Mouse (Mus musculus) limb, embryonic 15.5 days (tissue): ENCODE results near the gene Sfpq. TPM values are rescaled to one million over a fixed set of nuclear protein-coding genes. Genes with fewer than 3 reads are reported as not detected.
"Not testable (repeated sequence)": the region's sequence is repeated elsewhere in the genome, so short reads cannot be mapped to it uniquely, and the experiment has no call there.

Experiments
- ATAC-seq: fragments of 200-750 bp; cut with Nextera tagmentation; 2 replicates; pipeline ENCODE4 v1.8.0; 2017; ENCODE audit warnings: low read depth, moderate TSS enrichment; ENCODE audit not compliant: insufficient number of reproducible peaks, low FRiP score, low TSS enrichment
- H3K27ac ChIP-seq: fragments of 300-500 bp; sonication (generic); 2 replicates; pipeline ENCODE4 v1.5.1; 2015; ENCODE audit warnings: moderate library complexity, mild to moderate bottlenecking, inconsistent platforms
- H3K27me3 ChIP-seq: fragments of 300-500 bp; sonication (generic); 2 replicates; pipeline ENCODE4 v1.6.1; 2015; ENCODE audit warnings: inconsistent platforms
- H3K36me3 ChIP-seq: fragments of 300-500 bp; sonication (generic); 2 replicates; pipeline ENCODE4 v1.6.1; 2015; ENCODE audit warnings: inconsistent platforms
- H3K4me1 ChIP-seq: fragments of 300-500 bp; sonication (generic); 2 replicates; pipeline ENCODE4 v1.6.1; 2015; ENCODE audit warnings: inconsistent platforms
- H3K4me2 ChIP-seq: fragments of 300-500 bp; sonication (generic); 2 replicates; pipeline ENCODE4 v1.6.1; 2015; ENCODE audit warnings: mild to moderate bottlenecking, inconsistent platforms
- H3K4me3 ChIP-seq: fragments of 300-500 bp; sonication (generic); 2 replicates; pipeline ENCODE4 v1.5.1; 2015; ENCODE audit warnings: mild to moderate bottlenecking, inconsistent platforms
- H3K9ac ChIP-seq: fragments of 300-500 bp; sonication (generic); 2 replicates; pipeline ENCODE4 v1.6.1; 2015; ENCODE audit warnings: inconsistent platforms
- H3K9me3 ChIP-seq: fragments of 300-500 bp; sonication (generic); 2 replicates; pipeline ENCODE4 v1.6.1; 2016; ENCODE audit warnings: inconsistent platforms
- WGBS: fragments of 180-500 bp; shearing (Covaris S2); methylation state at CpG from one replicate; pipeline ENCODE4 v1.1.7; 2015; 5-methylcytosine and 5-hydroxymethylcytosine counted together
- polyA plus RNA-seq: library from polyadenylated mRNA; unstranded; fragments of >200 nt; fragmentation: Nextera tagmentation; extraction: Ambion mirVana; gene quantifications from 2 replicates; pipeline ENCODE4 v1.2.1, GENCODE M21; 2015

Gene Sfpq
- 50.2 and 71.8 TPM in 2 replicates for polyA plus RNA-seq

- Histone ChIP-seq H3K4me1 (peaks cover 24% of the 10 kb centered on the region), H3K9ac (peak within 1 kb of the TSS; percentile 98), H3K27ac (peak within 1 kb of the TSS; percentile 98), H3K9me3 (no peaks in the 10 kb centered on the region), H3K36me3 (peaks cover 24% of the 10 kb centered on the region), H3K27me3 (no peaks in the 10 kb centered on the region), H3K4me2 (peak within 1 kb of the TSS; percentile 71), H3K4me3 (peak within 1 kb of the TSS; percentile 94)
- WGBS, result under 1% methylated on average over 45 of the region's 87 CpGs
- peak; percentile 98 for ATAC-seq
Measured at GRCm38 (mm10) chr4:127021151-127021945, at the start of gene Sfpq. TSS of gene Sfpq (plus strand) at chr4:127021324.

- Histone ChIP-seq H3K4me2 (no peak overlapping the region), H3K9me3 (no peaks in the 10 kb centered on the region), H3K27me3 (no peaks in the 10 kb centered on the region), H3K4me1 (no peaks in the 10 kb centered on the region), H3K27ac (no peak overlapping the region), H3K4me3 (no peak overlapping the region), H3K36me3 (no peaks in the 10 kb centered on the region), H3K9ac (no peak overlapping the region)
- no peak for ATAC-seq
Measured at GRCm38 (mm10) chr4:126977467-126977866, 43.7 kb upstream of the Sfpq start.

GRCm38 (mm10) chr4:126978706-126979105, 42.4 kb upstream of the Sfpq start:
- Histone ChIP-seq H3K9ac (no peak overlapping the region), H3K4me2 (no peak overlapping the region), H3K27ac (no peak overlapping the region), H3K4me3 (no peak overlapping the region), H3K27me3 (no peaks in the 10 kb centered on the region), H3K4me1 (no peaks in the 10 kb centered on the region), H3K9me3 (no peaks in the 10 kb centered on the region), H3K36me3 (no peaks in the 10 kb centered on the region)
- WGBS, result 72% methylated on average over 3 of the region's 3 CpGs
- ATAC-seq, result no peak

GRCm38 (mm10) chr4:126983321-126983720, 37.8 kb upstream of the Sfpq start:
- Histone ChIP-seq H3K4me2 (no peak overlapping the region), H3K9ac (no peak overlapping the region), H3K4me3 (no peak overlapping the region), H3K27ac (no peak overlapping the region), H3K36me3 (no peaks in the 10 kb centered on the region), H3K27me3 (no peaks in the 10 kb centered on the region), H3K4me1 (no peaks in the 10 kb centered on the region), H3K9me3 (no peaks in the 10 kb centered on the region)
- WGBS, result 62% methylated on average over 3 of the region's 3 CpGs
- no peak for ATAC-seq

- H3K36me3 ChIP-seq, H3K4me3 ChIP-seq, H3K27ac ChIP-seq, H3K9ac ChIP-seq, H3K4me2 ChIP-seq, ATAC-seq, H3K27me3 ChIP-seq, H3K9me3 ChIP-seq, H3K4me1 ChIP-seq: not testable (repeated sequence)
- WGBS, result 81% methylated on average over 12 of the region's 13 CpGs
Measured at GRCm38 (mm10) chr4:126983736-126984525, 37.2 kb upstream of the Sfpq start.

GRCm38 (mm10) chr4:126986768-126987167, 34.4 kb upstream of the Sfpq start:
- Histone ChIP-seq H3K27me3 (no peaks in the 10 kb centered on the region), H3K36me3 (no peaks in the 10 kb centered on the region), H3K9me3 (no peaks in the 10 kb centered on the region), H3K4me2 (no peak overlapping the region), H3K27ac (no peak overlapping the region), H3K4me1 (no peaks in the 10 kb centered on the region), H3K9ac (no peak overlapping the region), H3K4me3 (no peak overlapping the region)
- ATAC-seq, result no peak
- 75% methylated on average over 5 of the region's 5 CpGs for WGBS

GRCm38 (mm10) chr4:126988503-126988902, 32.6 kb upstream of the Sfpq start:
- H3K27ac ChIP-seq, result no peak overlapping the region
- ATAC-seq, result no peak
- H3K4me3 ChIP-seq, result no peak overlapping the region
- 66% methylated on average over 4 of the region's 4 CpGs for WGBS
- H3K9ac ChIP-seq, result no peak overlapping the region
- H3K4me1 ChIP-seq, result no peaks in the 10 kb centered on the region
- no peak overlapping the region for H3K4me2 ChIP-seq
- H3K36me3 ChIP-seq, result no peaks in the 10 kb centered on the region
- H3K27me3 ChIP-seq, result no peaks in the 10 kb centered on the region
- no peaks in the 10 kb centered on the region for H3K9me3 ChIP-seq

- Histone ChIP-seq H3K4me1 (no peaks in the 10 kb centered on the region), H3K27me3 (no peaks in the 10 kb centered on the region), H3K9ac (no peak overlapping the region), H3K4me3 (no peak overlapping the region), H3K4me2 (no peak overlapping the region), H3K9me3 (no peaks in the 10 kb centered on the region), H3K36me3 (no peaks in the 10 kb centered on the region), H3K27ac (no peak overlapping the region)
- ATAC-seq, result no peak
Measured at GRCm38 (mm10) chr4:126990553-126990952, 30.6 kb upstream of the Sfpq start.

- Histone ChIP-seq H3K27me3 (no peaks in the 10 kb centered on the region), H3K4me1 (no peaks in the 10 kb centered on the region), H3K9me3 (no peaks in the 10 kb centered on the region), H3K4me2 (no peak overlapping the region), H3K9ac (no peak overlapping the region), H3K27ac (no peak overlapping the region), H3K4me3 (no peak overlapping the region), H3K36me3 (no peaks in the 10 kb centered on the region)
- WGBS, result 62% methylated on average over 5 of the region's 5 CpGs
- no peak for ATAC-seq
Measured at GRCm38 (mm10) chr4:126992356-126992755, 28.8 kb upstream of the Sfpq start.

- not testable (repeated sequence) for H3K27me3 ChIP-seq, H3K4me1 ChIP-seq, H3K9ac ChIP-seq, H3K4me3 ChIP-seq, H3K36me3 ChIP-seq, H3K4me2 ChIP-seq, H3K27ac ChIP-seq, H3K9me3 ChIP-seq, ATAC-seq
- WGBS, result 94% methylated on average over 16 of the region's 16 CpGs
Measured at GRCm38 (mm10) chr4:126999372-126999771, 21.8 kb upstream of the Sfpq start.

GRCm38 (mm10) chr4:127000601-127001105, 20.5 kb upstream of the Sfpq start:
- Histone ChIP-seq H3K9me3 (no peaks in the 10 kb centered on the region), H3K27ac (no peak overlapping the region), H3K9ac (no peak overlapping the region), H3K36me3 (no peaks in the 10 kb centered on the region), H3K27me3 (no peaks in the 10 kb centered on the region), H3K4me2 (no peak overlapping the region), H3K4me3 (no peak overlapping the region), H3K4me1 (peaks cover 12% of the 10 kb centered on the region; the same call in 1 of the 2 replicates)
- no peak for ATAC-seq
- WGBS, result 38% methylated on average over 8 of the region's 8 CpGs

- Histone ChIP-seq H3K36me3 (no peaks in the 10 kb centered on the region), H3K4me1 (peaks cover 12% of the 10 kb centered on the region; the same call in 1 of the 2 replicates), H3K27me3 (no peaks in the 10 kb centered on the region), H3K4me2 (no peak overlapping the region), H3K9ac (no peak overlapping the region), H3K4me3 (no peak overlapping the region), H3K27ac (no peak overlapping the region), H3K9me3 (no peaks in the 10 kb centered on the region)
- WGBS, result 68% methylated on average over 3 of the region's 3 CpGs
- no peak for ATAC-seq
Measured at GRCm38 (mm10) chr4:127004384-127004783, 16.7 kb upstream of the Sfpq start.
